Mouse (Mus musculus): ENCODE data around the gene Homer2. TPM values are rescaled to one million over a fixed set of nuclear protein-coding genes. Genes with fewer than 3 reads are reported as not detected.

The Homer2 gene
- polyA plus RNA-seq, 1 experiment from 2014 or later = not detected

- Histone ChIP-seq H3K27ac (no peak overlapping the region), H3K79me2 (ENCODE audit: inconsistent target) (no peaks in the 10 kb centered on the region), H3K36me3 (ENCODE audit: inconsistent target) (no peaks in the 10 kb centered on the region), H3K4me3 (ENCODE audit: inconsistent target) (no peak overlapping the region)
- WGBS (ENCODE audit: missing documents) = 72% methylated on average over 7 of the region's 8 CpGs
Observed at GRCm38 (mm10) chr7:81560101-81561049, 147.0 kb downstream of the Homer2 start.

- WGBS (ENCODE audit: missing documents) = 87% methylated on average over 13 of the region's 14 CpGs
- Histone ChIP-seq H3K36me3 (ENCODE audit: inconsistent target) (no peaks in the 10 kb centered on the region), H3K27ac (no peak overlapping the region), H3K79me2 (ENCODE audit: inconsistent target) (no peaks in the 10 kb centered on the region), H3K4me3 (ENCODE audit: inconsistent target) (no peak overlapping the region)
Observed at GRCm38 (mm10) chr7:81559231-81559980, 147.9 kb downstream of the Homer2 start.

DNA sequence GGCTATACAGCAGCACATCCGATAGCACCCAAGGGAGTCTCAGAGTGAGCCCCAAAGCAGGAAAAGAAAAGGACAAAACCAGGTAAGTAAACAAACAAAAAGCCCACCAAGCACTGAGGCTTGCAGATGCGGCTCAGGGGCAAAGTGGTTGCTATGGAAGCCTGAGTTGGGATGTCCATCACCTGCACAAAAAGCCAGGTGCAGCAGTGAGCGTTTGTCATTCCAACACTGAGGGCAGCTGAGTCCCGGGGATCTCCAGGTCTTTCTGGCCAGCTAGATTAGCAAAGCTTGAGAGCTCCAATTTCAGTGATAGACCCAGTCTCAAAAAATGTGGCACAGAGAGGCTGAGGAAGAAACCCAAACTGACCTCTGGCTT, 149.4 kb downstream of the Homer2 start:
- H3K4me3 ChIP-seq (ENCODE audit: inconsistent target) = no peak overlapping the region
- no peaks in the 10 kb centered on the region for H3K79me2 ChIP-seq (ENCODE audit: inconsistent target)
- no peaks in the 10 kb centered on the region for H3K36me3 ChIP-seq (ENCODE audit: inconsistent target)
- WGBS (ENCODE audit: missing documents) = 82% methylated on average over 4 of the region's 4 CpGs
- H3K27ac ChIP-seq = no peak overlapping the region

DNA sequence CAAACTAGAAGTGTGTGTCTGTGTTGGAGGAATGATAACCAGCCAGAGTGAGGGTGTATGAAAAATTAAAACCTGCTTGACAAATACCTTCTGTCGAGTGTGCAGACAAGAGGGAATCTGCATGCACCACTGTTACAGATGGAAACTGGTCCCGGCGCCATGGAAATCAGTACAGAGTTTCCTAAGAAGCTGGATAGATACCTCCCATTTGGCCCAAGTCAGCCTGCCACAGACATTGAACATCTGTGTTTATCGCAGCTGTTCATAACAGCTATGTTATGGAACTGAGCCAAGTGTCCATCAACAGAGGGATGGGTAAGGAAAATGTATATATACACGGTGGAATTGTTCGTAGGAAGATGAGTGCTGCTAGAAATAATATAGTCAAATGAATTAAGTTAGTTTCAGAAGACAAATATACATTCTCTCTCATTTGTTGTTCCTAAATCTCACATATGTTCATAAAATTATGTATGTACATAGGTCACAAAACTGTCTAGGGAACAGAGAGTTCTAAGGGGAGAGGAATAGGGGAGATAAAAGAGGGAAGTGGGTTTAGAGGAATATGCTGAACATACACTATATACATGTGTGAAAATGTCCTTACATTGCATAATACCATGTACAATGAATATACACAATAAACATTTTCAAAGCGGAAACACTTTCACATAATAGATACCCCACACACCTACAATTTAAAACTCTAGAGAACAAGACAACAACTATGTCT, 149.9 kb downstream of the Homer2 start:
- Histone ChIP-seq H3K27ac (no peak overlapping the region), H3K36me3 (ENCODE audit: inconsistent target) (no peaks in the 10 kb centered on the region), H3K79me2 (ENCODE audit: inconsistent target) (no peaks in the 10 kb centered on the region), H3K4me3 (ENCODE audit: inconsistent target) (no peak overlapping the region)
- 94% methylated on average over 7 of the region's 7 CpGs for WGBS (ENCODE audit: missing documents)

DNA sequence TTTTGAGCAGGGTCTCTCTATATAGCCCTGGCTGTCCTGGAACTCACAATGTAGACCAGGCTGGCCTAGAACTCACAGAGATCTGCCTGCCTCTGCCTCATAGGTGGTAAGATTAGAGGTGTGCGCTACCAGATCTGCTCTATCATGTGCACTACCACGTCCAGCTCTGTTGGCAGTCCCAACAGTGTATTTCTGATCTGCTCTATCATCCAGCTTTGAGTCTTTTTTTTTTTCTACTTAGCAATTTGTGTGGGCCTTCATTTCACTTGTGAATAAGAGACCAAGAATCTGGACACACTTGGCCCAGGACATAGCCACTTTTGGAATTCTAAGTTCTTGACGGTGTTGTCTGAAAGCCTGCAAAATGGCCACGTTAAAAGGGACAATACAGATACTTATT, 150.5 kb downstream of the Homer2 start:
- WGBS (ENCODE audit: missing documents) = 94% methylated on average over 4 of the region's 4 CpGs
- Histone ChIP-seq H3K36me3 (ENCODE audit: inconsistent target) (no peaks in the 10 kb centered on the region), H3K27ac (no peak overlapping the region), H3K79me2 (ENCODE audit: inconsistent target) (no peaks in the 10 kb centered on the region), H3K4me3 (ENCODE audit: inconsistent target) (no peak overlapping the region)

DNA sequence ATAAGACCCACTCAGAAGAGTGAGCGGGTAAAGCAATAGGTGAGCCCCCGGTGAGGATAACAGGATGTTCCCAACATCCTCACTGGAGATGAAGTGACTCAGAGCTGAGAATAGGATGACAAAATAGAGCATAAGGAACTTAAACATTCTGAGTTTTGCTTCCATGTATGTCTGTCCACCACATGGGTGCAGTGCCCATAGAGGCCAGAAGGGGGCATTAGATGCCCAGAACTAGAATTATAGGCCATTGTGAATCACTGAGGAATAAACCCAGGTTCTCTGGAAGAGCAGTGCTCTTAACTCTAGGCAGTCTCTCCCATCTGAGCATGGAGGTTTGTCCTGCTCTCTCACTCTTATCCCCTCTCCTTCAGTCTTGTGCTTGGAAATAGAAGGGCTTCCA, 153.0 kb downstream of the Homer2 start:
- WGBS (ENCODE audit: missing documents) = 85% methylated on average over 2 of the region's 2 CpGs
- H3K79me2 ChIP-seq (ENCODE audit: inconsistent target) = no peaks in the 10 kb centered on the region
- H3K4me3 ChIP-seq (ENCODE audit: inconsistent target) = no peak overlapping the region

GRCm38 (mm10) chr7:81553589-81553988, 153.7 kb downstream of the Homer2 start:
- Histone ChIP-seq H3K27ac (no peak overlapping the region), H3K79me2 (ENCODE audit: inconsistent target) (no peaks in the 10 kb centered on the region), H3K4me3 (ENCODE audit: inconsistent target) (no peak overlapping the region), H3K36me3 (ENCODE audit: inconsistent target) (no peaks in the 10 kb centered on the region)
- WGBS (ENCODE audit: missing documents) = 89% methylated on average over 4 of the region's 4 CpGs

More for the DNA sequence above, 153.0 kb downstream of the Homer2 start:
- no peaks in the 10 kb centered on the region for H3K36me3 ChIP-seq (ENCODE audit: inconsistent target)
- H3K27ac ChIP-seq = no peak overlapping the region

Other genes with a start within 250 kb of the Homer2 start
- not detected in 3 replicates for gene Ap3b2, start 213.6 kb downstream of the Homer2 start, polyA plus RNA-seq (2018)
- gene BC048679, start 209.2 kb downstream of the Homer2 start, polyA plus RNA-seq (2018) = not detected in 3 replicates
- gene Fsd2, start 140.6 kb downstream of the Homer2 start, polyA plus RNA-seq (2018) = 0.18 to 0.30 TPM (median 0.22 TPM) in 3 replicates
- gene Whamm, start 136.3 kb downstream of the Homer2 start, polyA plus RNA-seq (2018) = 7.0 to 9.1 TPM (median 8.4 TPM) in 3 replicates
- 53.6 to 89.0 TPM (median 71.9 TPM) in 3 replicates for gene Ramac, start 55.4 kb upstream of the Homer2 start, polyA plus RNA-seq (2018)
- 23.4 to 27.6 TPM (median 24.6 TPM) in 3 replicates for gene 3110040N11Rik, start 82.0 kb upstream of the Homer2 start, polyA plus RNA-seq (2018)
- 50.7 to 145 TPM (median 61.2 TPM) in 3 replicates for gene Btbd1, start 121.9 kb upstream of the Homer2 start, polyA plus RNA-seq (2018)
- not detected in 3 replicates for gene Gm10160, start 148.3 kb upstream of the Homer2 start, polyA plus RNA-seq (2018)
- 72.9 to 199 TPM (median 101 TPM) in 3 replicates for gene Tm6sf1, start 151.5 kb upstream of the Homer2 start, polyA plus RNA-seq (2018)
- 0.05 to 0.17 TPM in 2 of 3 replicates, not detected in the other for gene Hdgfl3, start 226.9 kb upstream of the Homer2 start, polyA plus RNA-seq (2018)